Mouse (Mus musculus): ENCODE data around the gene Lrit3. TPM values are rescaled to one million over a fixed set of nuclear protein-coding genes. Genes with fewer than 3 reads are reported as not detected.
A peak's percentile ranks its signal among the peaks of the same experiment; 100 is the strongest.

The Lrit3 gene
- 0.02 TPM in 1 of 2 replicates, not detected in the other for polyA plus RNA-seq (2012; rRNA removed)

DNA sequence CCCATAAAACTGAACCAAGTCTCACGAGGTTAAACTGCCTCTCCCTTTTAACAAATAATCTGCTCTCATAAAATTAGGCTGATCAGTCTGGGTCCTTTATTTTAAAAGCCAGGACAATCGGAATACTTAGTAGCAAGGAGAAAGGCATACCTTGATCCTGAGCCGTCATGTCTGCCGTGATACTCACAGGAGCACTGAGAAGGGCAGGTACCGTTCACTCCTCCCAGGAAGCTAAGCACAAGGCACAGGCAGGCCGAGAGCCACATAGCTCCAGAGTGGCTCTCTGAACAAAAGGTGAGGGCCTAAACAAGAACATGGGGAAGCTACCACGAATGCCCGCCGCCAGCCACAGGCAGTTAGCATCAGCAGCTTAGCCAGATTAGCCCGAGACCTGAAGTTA lies at the start of gene Lrit3:
TSS of gene Lrit3 (minus strand) at position 266 of the 400 bp plus-strand sequence.
- 38% methylated on average over 10 of the region's 10 CpGs for WGBS
- no peak for DNase-seq (ENCODE audit: low read depth, low spot score)

DNA sequence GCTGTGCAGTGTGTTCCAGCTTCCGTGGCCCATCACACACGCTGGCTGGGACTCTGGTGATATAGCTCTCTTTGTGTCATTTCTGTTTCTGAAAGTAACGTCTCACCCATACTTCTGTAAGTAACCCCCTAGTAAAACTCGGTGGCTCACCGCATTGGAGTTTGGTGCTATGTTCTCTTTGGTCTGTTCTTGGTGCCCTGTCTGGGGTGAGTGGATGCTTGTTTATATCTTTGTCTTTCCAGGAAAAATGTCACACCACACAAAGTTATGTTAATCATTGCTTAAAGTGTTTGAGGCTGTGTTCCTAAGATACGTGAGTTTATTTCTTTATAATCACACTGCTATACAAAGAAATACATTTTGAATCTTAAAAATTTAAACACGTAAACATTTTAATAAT lies 43.0 kb upstream of the Lrit3 start:
- WGBS = 66% methylated on average over 7 of the region's 7 CpGs

GRCm38 (mm10) chr3:129845868-129846267 lies 42.0 kb upstream of the Lrit3 start:
- DNase-seq (ENCODE audit: low read depth, low spot score) = no peak

More for the DNA sequence above, 43.0 kb upstream of the Lrit3 start:
- no peak for DNase-seq (ENCODE audit: low read depth, low spot score)

DNA sequence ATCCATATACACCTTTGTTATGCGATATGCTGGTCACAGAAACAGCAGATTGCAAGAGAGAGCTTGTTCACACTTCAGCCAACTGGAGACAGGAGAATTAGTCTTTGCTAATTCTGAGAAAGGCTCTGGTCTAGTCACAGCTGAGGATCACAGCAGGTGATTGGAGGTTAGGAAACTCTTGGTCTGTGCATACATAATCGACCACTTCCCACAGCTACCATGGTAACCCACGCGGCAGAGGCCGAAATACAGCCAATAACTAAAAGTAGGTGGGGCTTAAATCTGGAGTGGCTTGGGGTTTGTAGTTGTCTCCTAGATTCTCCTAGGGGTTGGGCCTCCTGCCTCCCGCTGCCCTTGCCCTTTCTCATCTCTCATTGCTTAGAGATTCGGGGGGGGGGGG lies 34.2 kb upstream of the Lrit3 start:
- no peak for DNase-seq (ENCODE audit: low read depth, low spot score)
- 62% methylated on average over 7 of the region's 7 CpGs for WGBS

More at GRCm38 (mm10) chr3:129845868-129846267, 42.0 kb upstream of the Lrit3 start:
- 55% methylated on average over 2 of the region's 2 CpGs for WGBS

DNA sequence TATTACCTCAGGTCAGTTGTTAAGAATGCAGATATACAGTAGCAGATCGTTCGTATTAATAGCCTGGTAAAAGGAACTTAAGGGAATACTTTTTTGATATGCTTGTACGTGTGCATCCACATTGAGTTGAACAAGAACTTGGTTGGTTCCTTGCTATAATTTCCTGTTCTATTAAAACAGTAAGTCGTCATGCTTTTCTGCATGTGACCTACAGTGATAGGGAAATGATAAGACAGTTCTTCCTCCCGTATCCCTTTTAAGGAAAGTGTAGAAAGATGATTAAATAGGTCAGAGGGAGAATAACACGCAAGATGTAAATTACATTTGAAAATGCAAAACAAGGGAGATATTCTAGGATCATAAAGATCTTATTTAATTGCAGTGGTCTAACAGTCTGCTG lies 33.1 kb upstream of the Lrit3 start:
- no peak for DNase-seq (ENCODE audit: low read depth, low spot score)

GRCm38 (mm10) chr3:129836051-129836697 lies 32.3 kb upstream of the Lrit3 start:
- WGBS = 7% methylated on average over 11 of the region's 11 CpGs
- DNase-seq (ENCODE audit: low read depth, low spot score) = peak; percentile 32

More for the DNA sequence above, 33.1 kb upstream of the Lrit3 start:
- 52% methylated on average over 6 of the region's 6 CpGs for WGBS

DNA sequence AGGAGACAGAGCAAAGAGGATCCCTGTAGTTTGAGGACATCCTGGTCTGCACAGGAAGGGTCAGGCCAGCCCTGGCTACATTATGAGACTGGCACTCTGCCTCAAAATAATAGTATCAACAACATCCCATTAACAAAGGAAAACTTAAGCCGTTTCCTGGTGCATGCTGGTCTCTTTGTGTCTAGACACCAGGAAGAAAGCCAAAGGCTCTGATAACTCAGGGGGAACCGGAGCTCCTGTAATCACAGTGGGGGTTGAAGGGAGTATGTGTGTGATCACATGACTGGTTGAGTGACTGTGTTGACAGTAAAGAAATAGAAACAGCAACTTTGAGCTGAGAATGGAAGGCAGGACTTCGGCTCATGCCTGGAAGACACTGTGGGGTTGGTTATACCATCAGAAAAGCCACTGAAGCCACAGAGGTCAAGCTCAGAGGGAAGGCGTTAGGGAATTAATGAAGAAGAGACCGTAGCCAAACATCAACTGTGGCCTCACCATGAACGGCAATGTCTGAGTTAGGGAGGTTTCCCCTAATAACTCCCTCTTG lies 31.6 kb upstream of the Lrit3 start, which contains the start of gene Cfi:
TSS of gene Cfi (plus strand) at position 497 of the 547 bp plus-strand sequence.
- 50% methylated on average over 6 of the region's 6 CpGs for WGBS
- DNase-seq (ENCODE audit: low read depth, low spot score) = no peak

DNA sequence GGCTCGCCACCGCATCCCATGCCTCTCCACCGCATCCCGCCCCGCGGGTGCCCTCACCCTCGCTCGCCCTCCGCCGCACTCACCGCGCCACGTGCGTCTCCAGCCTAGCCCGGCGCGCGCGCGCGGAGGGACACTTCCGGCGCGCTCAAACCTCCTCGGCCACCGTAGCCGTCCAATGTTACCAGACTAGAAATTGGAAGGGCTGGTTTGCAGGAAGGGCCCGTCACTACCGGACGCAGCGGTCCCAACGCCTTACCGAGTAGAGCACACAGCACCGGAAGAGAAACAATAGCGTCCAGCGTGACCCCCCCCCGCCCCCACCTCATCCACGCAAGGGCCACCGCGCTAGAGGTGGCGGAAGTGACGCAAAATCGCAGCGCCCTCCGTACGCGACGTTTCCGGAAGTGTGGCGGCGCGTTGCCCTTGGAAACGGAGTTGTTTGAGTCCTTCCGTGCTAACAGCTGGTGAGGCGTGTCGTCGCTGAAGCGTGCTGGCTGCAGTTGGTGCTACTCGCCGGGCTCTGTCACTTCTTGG lies 27.3 kb upstream of the Lrit3 start, which contains the start of gene Gar1:
TSS of gene Gar1 (minus strand) at position 362 of the 534 bp plus-strand sequence.
- DNase-seq (ENCODE audit: low read depth, low spot score) = peak; percentile 89
- 1% methylated on average over 60 of the region's 60 CpGs for WGBS

DNA sequence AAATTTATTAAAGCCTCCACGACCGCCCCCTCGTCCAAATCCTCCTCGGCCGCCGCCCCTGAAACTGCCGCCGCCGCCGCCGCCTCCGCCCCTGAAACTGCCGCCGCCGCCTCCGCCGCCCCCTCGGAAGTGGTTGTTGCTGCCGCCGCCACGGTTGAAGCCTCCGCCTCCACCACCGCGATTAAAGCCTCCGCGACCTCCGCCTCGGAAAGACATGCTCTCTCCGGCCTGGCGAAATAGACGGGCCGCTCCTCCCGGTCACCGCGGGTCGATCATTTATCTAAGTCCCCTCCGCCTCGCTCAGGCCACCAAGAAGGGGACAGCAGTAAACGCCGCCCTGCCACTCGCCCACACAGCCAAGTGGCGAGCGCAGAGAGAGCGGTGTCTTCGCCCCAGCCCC lies 26.8 kb upstream of the Lrit3 start:
- 2% methylated on average over 43 of the region's 45 CpGs for WGBS
- DNase-seq (ENCODE audit: low read depth, low spot score) = no peak

DNA sequence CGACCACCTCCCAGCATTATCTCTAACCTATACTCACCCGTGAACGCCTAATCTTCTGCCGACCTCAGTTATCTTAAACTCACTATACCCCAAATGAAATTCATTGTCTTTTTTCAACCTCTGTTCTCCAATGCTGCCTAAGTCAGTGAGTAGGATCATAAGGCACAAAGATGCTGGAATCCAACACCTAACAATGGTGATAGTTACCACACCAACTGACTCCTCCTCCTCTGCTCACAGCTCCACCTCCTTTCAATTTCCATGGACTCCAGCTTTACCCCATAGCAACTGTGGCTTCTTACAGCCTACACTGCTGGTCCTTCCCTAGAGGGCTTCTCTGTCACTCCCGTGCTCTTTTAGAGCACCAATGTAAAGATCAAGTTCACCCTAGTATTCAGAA lies 23.9 kb upstream of the Lrit3 start:
- WGBS = 97% methylated on average over 5 of the region's 5 CpGs
- no peak for DNase-seq (ENCODE audit: low read depth, low spot score)

- 89% methylated on average over 10 of the region's 10 CpGs for WGBS
- DNase-seq (ENCODE audit: low read depth, low spot score) = no peak
These were observed 22.9 kb upstream of the Lrit3 start for GRCm38 (mm10) chr3:129826691-129827090.

DNA sequence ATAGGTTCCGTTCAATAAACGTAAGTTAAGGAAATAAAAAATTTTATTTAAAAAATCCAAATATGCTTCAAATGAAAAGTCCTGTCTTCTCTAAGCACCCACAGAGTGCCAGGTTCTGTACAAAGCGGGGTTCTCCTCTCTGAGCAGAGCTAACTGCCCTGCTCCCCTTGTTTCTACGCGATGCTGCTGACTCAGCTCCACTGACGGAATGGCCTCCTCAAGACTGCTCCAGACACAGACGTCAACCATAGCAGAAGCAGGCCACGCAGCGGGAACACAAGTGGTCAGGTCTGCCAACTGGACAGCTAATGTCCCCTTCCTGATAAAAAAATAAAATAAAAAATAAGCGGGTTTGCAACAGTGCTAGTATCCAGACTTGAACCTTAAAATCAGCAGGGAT lies 21.1 kb upstream of the Lrit3 start:
- no peak for DNase-seq (ENCODE audit: low read depth, low spot score)
- WGBS = 92% methylated on average over 10 of the region's 10 CpGs

- DNase-seq (ENCODE audit: low read depth, low spot score) = no peak
- 73% methylated on average over 4 of the region's 4 CpGs for WGBS
These were observed 20.3 kb upstream of the Lrit3 start for GRCm38 (mm10) chr3:129824146-129824545.

DNA sequence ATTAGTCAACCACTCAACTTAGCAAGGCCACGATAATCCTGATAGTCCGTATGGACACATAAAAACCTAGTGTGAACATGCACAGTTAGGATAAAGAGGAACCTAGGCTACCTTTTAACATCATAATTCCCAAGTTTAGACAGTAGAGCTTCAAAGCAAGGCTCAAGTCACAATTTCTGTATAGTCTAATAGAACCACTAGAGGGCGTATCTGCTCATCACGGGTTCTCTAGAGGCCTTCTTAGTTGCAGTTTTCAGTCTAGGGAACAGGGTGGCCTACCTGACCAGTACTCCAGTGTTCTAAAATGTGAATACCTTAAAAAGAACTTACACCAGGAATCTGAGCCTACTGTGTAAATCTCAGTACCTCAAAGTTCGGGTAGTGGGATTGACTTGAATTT lies 19.5 kb upstream of the Lrit3 start:
- 52% methylated on average over 5 of the region's 5 CpGs for WGBS
- DNase-seq (ENCODE audit: low read depth, low spot score) = no peak

GRCm38 (mm10) chr3:129822206-129822775 lies 18.5 kb upstream of the Lrit3 start, which contains the start of gene Rrh:
TSS of gene Rrh (minus strand) at chr3:129822587.
- WGBS = 95% methylated on average over 11 of the region's 11 CpGs
- DNase-seq (ENCODE audit: low read depth, low spot score) = no peak

DNA sequence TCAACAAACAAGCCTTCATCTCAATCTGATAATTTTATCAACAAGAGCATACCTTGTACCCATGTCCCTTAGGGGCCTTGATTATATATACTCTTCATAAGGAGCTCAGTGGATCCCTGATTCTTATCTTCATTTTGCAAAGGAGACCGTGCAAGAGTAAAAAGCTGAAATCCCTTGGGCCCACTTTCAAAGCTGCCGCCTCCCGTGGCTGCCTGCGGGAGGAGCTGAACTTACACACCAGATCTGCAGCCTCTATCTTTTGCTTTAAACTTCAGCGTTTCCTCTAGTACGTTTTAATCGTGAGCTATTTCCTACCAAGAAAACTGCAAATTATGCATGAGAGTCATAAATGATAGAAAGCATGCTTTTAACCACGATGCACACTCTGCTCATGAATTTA lies 17.9 kb upstream of the Lrit3 start:
- DNase-seq (ENCODE audit: low read depth, low spot score) = no peak
- 80% methylated on average over 8 of the region's 8 CpGs for WGBS

GRCm38 (mm10) chr3:129820847-129821246 lies 17.0 kb upstream of the Lrit3 start:
- no peak for DNase-seq (ENCODE audit: low read depth, low spot score)
- WGBS = 34% methylated on average over 9 of the region's 9 CpGs

DNA sequence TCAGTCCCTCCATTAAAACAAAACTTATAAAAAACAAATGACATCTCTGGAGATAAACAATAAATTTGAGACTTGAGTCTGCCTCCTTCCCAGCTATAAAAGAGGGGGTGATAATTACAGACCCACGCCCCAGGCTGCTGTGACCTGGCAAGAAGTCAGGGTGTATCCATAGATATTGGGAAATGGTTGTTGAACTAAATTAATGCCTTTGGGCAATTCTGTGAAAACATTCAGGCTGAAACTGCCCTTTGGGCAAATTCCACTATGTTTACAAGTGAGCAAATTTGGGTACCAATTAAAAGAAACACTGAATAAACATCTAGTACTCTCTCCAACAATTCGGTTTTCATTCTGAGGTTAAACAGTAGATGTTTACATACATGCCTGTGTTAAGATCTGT lies 4.8 kb downstream of the Lrit3 start:
- no peak for DNase-seq (ENCODE audit: low read depth, low spot score)
- 30% methylated on average over 2 of the region's 2 CpGs for WGBS

DNA sequence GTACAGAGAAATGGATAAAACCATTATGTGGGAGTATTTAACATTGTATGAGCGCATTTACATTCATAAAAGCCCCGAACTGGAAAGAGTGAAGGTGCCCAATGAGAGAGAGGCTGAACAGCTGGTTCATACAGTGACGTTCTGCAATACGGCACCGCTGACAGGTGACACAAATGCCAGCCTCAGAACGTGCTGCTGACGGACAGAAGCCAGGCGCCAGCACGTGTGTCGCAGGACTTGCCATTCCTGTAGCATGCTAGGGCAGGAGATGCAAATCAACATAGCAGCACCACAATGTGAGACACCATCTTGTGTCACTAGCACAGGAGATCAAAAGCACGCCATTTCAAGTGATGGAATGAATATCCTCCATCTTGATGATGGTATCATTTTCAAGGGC lies 5.3 kb downstream of the Lrit3 start:
- WGBS = 89% methylated on average over 11 of the region's 11 CpGs
- DNase-seq (ENCODE audit: low read depth, low spot score) = no peak

- WGBS = 42% methylated on average over 5 of the region's 5 CpGs
- no peak for DNase-seq (ENCODE audit: low read depth, low spot score)
These were observed 6.5 kb downstream of the Lrit3 start for GRCm38 (mm10) chr3:129797341-129797740.

DNA sequence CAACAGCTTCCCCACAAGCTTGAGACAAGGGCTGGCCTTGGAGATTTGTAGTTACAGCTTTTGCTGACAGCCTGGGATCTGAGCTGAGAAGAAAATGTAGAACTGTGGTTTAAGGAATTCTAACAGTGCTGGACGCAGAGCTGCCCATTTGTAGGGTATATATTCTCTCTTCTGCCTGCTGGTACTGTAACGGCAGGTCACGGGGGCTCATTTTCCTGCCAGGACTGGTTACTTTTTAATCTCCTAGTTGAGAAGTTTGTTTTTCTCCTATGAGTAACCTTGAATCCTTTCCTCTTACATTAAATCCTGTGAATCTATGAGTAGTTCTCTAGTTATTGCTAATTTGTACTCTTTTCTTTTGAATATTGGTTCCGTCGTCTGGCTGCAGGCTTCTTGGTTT lies 10.0 kb downstream of the Lrit3 start:
- 77% methylated on average over 5 of the region's 5 CpGs for WGBS
- DNase-seq (ENCODE audit: low read depth, low spot score) = no peak

Data from large intestine, adult 2 months (tissue).